Mouse (Mus musculus) hindbrain, embryonic 11.5 days (tissue): ENCODE results near the gene Obox6. TPM values are rescaled to one million over a fixed set of nuclear protein-coding genes. Genes with fewer than 3 reads are reported as not detected.

Experiments
- ATAC-seq: fragments of 200-750 bp; cut with Nextera tagmentation; 2 replicates; pipeline ENCODE4 v1.8.0; 2017; ENCODE audit warnings: mild to moderate bottlenecking, moderate TSS enrichment, moderate library complexity; ENCODE audit not compliant: low FRiP score
- DNase-seq: peaks from one replicate; pipeline ENCODE4 v3.0.0-alpha.2; 2015; ENCODE audit warnings: low spot score
- H3K27ac ChIP-seq: fragments of 300-500 bp; sonication (generic); 2 replicates; pipeline ENCODE4 v1.5.1; 2014; ENCODE audit warnings: mild to moderate bottlenecking, low read depth, low read length
- H3K27me3 ChIP-seq: fragments of 300-500 bp; sonication (generic); 2 replicates; pipeline ENCODE4 v1.6.1; 2014; ENCODE audit warnings: mild to moderate bottlenecking, low read length, moderate library complexity, mixed read lengths; ENCODE audit not compliant: control insufficient read depth, insufficient read depth
- H3K36me3 ChIP-seq: fragments of 300-500 bp; sonication (generic); 2 replicates; pipeline ENCODE4 v1.6.1; 2014; ENCODE audit warnings: mild to moderate bottlenecking, low read length, moderate library complexity, mixed read lengths; ENCODE audit not compliant: control insufficient read depth, insufficient read depth
- H3K4me1 ChIP-seq: fragments of 300-500 bp; sonication (generic); replicated peaks from 2 replicates; pipeline ENCODE4 v1.6.1; 2014; ENCODE audit warnings: low read length, mixed read lengths; ENCODE audit not compliant: control insufficient read depth, insufficient read depth
- H3K4me2 ChIP-seq: fragments of 300-500 bp; sonication (generic); replicated peaks from 2 replicates; pipeline ENCODE4 v1.6.1; 2014; ENCODE audit warnings: mild to moderate bottlenecking, low read depth, low read length
- H3K4me3 ChIP-seq: fragments of 300-500 bp; sonication (generic); 2 replicates; pipeline ENCODE4 v1.5.1; 2014; ENCODE audit warnings: low read depth, low read length
- H3K9ac ChIP-seq: fragments of 300-500 bp; sonication (generic); 2 replicates; pipeline ENCODE4 v1.6.1; 2014; ENCODE audit warnings: low read depth, low read length
- H3K9me3 ChIP-seq: fragments of 300-500 bp; sonication (generic); 2 replicates; pipeline ENCODE4 v1.6.1; 2016; ENCODE audit warnings: low read length; ENCODE audit not compliant: control insufficient read depth
- WGBS: fragments of 180-500 bp; shearing (Covaris S2); extraction: QIAGEN DNeasy Blood & Tissue Kit; methylation state at CpG from one replicate; pipeline ENCODE4 v1.1.7; 2014; 5-methylcytosine and 5-hydroxymethylcytosine counted together
- polyA plus RNA-seq: library from polyadenylated mRNA; unstranded; fragments of >200 nt; fragmentation: Nextera tagmentation; extraction: Ambion mirVana; gene quantifications from 2 replicates; pipeline ENCODE4 v1.2.1, GENCODE M21; 2014

Obox6 gene
- polyA plus RNA-seq: not detected in 2 replicates

DNA sequence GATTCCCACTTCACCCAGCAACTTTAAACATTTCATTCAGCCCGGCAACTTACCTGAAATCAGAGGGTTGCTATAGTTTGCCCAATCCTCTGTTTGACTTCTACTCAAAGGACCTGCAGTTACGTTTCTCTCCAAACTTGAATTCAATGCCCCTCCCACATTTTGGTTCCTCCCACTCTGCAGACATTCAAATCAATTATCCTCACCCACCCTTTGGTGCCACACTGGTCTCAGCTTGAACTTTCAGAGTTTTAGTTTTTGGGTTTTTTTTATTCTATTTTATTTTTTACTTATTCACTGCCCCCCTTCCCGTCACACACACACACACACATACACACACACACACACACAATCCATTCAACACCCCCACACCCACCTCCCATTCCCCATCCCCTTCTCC, at the start of gene Obox6:
Obox6 (minus strand) TSS at position 101 of the 400 bp plus-strand sequence.
- ATAC-seq: no peak
- no peak within 1 kb of the TSS for H3K27ac ChIP-seq
- no peak within 1 kb of the TSS for H3K4me2 ChIP-seq
- H3K4me1 ChIP-seq: no peaks in the 10 kb centered on the region
- WGBS: 86% methylated on average over 3 of the region's 3 CpGs
- peaks cover 2% of the 10 kb centered on the region; the same call in 1 of the 2 replicates for H3K9me3 ChIP-seq
- no peak within 1 kb of the TSS for H3K4me3 ChIP-seq
- H3K9ac ChIP-seq: no peak within 1 kb of the TSS
- no peak for DNase-seq
- H3K36me3 ChIP-seq: no peaks in the 10 kb centered on the region
- no peaks in the 10 kb centered on the region for H3K27me3 ChIP-seq

- H3K27me3 ChIP-seq: no peaks in the 10 kb centered on the region
- no peak overlapping the region for H3K4me2 ChIP-seq
- DNase-seq (no peak), ATAC-seq (no peak)
- no peaks in the 10 kb centered on the region for H3K4me1 ChIP-seq
- no peak overlapping the region for H3K4me3 ChIP-seq
- H3K9me3 ChIP-seq: no peaks in the 10 kb centered on the region
- no peak overlapping the region for H3K27ac ChIP-seq
- H3K9ac ChIP-seq: no peak overlapping the region
- WGBS: 86% methylated on average over 2 of the region's 2 CpGs
- no peaks in the 10 kb centered on the region for H3K36me3 ChIP-seq
Observed at GRCm38 (mm10) chr7:15884127-15884526, 44.6 kb upstream of the Obox6 start.

DNA sequence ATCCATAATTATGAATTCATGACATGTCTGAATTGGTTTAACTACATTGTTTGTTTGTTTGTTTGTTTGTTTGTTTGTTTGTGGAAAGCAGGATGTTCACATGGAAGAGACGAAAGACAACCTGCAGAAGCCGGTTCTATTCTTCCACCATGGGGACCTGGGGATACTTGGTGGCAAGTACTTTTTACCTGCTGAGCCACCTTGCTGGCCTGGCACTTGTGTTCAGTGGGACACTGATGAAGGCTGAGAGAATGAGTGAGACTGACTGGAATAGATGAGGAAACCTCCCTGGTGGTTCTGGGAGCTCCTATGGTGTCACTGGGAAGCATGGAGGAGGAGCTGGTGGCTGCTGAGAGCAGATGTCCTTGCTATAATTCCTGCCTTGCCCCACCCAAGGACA, 42.8 kb upstream of the Obox6 start, which contains the start of gene Crxos:
Crxos (plus strand) TSS at position 301 of the 400 bp plus-strand sequence.
- H3K4me3 ChIP-seq: no peak within 1 kb of the TSS
- WGBS: 90% methylated on average over 2 of the region's 2 CpGs
- H3K9ac ChIP-seq: no peak within 1 kb of the TSS
- no peaks in the 10 kb centered on the region for H3K27me3 ChIP-seq
- no peak within 1 kb of the TSS for H3K27ac ChIP-seq
- ATAC-seq (no peak), DNase-seq (no peak)
- H3K36me3 ChIP-seq: no peaks in the 10 kb centered on the region
- H3K9me3 ChIP-seq: no peaks in the 10 kb centered on the region
- H3K4me1 ChIP-seq: no peaks in the 10 kb centered on the region
- no peak within 1 kb of the TSS for H3K4me2 ChIP-seq

- no peak for ATAC-seq
Observed at GRCm38 (mm10) chr7:15881831-15882230, 42.4 kb upstream of the Obox6 start.

GRCm38 (mm10) chr7:15881388-15881787, 41.9 kb upstream of the Obox6 start:
- DNase-seq (peak; percentile 6), ATAC-seq (peak; percentile 56; the same call in 1 of the 2 replicates)
- H3K9me3 ChIP-seq: no peaks in the 10 kb centered on the region
- H3K4me1 ChIP-seq: no peaks in the 10 kb centered on the region
- no peak overlapping the region for H3K4me2 ChIP-seq
- no peak overlapping the region for H3K27ac ChIP-seq
- H3K27me3 ChIP-seq: no peaks in the 10 kb centered on the region
- no peak overlapping the region for H3K9ac ChIP-seq
- whole genome bisulfite sequencing: 14% methylated on average over 7 of the region's 7 CpGs
- H3K36me3 ChIP-seq: no peaks in the 10 kb centered on the region
- H3K4me3 ChIP-seq: no peak overlapping the region

More at GRCm38 (mm10) chr7:15881831-15882230, 42.4 kb upstream of the Obox6 start:
- Histone ChIP-seq H3K4me3 (no peak overlapping the region), H3K9ac (no peak overlapping the region), H3K27ac (no peak overlapping the region), H3K27me3 (no peaks in the 10 kb centered on the region), H3K36me3 (no peaks in the 10 kb centered on the region), H3K4me1 (no peaks in the 10 kb centered on the region), H3K9me3 (no peaks in the 10 kb centered on the region), H3K4me2 (no peak overlapping the region)
- no peak for DNase-seq
- WGBS: 78% methylated on average over 3 of the region's 3 CpGs

DNA sequence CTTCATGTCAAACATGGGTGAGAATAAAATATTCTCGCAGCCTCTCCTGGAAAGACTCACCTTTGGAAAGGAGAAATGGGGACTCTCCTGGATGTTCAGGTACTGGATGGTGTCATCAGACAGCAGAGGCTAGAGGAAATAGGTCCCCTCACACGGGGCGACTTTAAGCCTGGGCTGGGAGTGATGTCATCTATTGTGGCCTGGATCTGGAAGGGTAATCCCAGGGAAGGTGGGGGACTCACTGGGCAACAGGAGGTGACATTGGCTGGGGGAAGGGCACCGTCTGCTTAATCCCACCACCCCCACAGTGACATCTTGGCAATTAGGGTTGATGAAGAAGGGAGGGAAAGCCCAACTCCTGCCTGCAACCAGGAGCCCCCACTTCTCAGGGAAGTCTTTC, 40.3 kb upstream of the Obox6 start, which contains the start of gene Crx:
Crx (minus strand) TSS at position 213 of the 400 bp plus-strand sequence.
- no peak within 1 kb of the TSS for H3K9ac ChIP-seq
- WGBS: 44% methylated on average over 4 of the region's 4 CpGs
- no peaks in the 10 kb centered on the region for H3K36me3 ChIP-seq
- H3K4me2 ChIP-seq: no peak within 1 kb of the TSS
- no peaks in the 10 kb centered on the region for H3K9me3 ChIP-seq
- no peak within 1 kb of the TSS for H3K27ac ChIP-seq
- H3K27me3 ChIP-seq: no peaks in the 10 kb centered on the region
- DNase-seq (no peak), ATAC-seq (no peak)
- H3K4me1 ChIP-seq: no peaks in the 10 kb centered on the region
- no peak within 1 kb of the TSS for H3K4me3 ChIP-seq

GRCm38 (mm10) chr7:15864104-15864503, 24.6 kb upstream of the Obox6 start:
- 75% methylated on average over 4 of the region's 4 CpGs for WGBS

GRCm38 (mm10) chr7:15859657-15860056, 20.2 kb upstream of the Obox6 start:
- no peak overlapping the region for H3K27ac ChIP-seq
- DNase-seq (no peak), ATAC-seq (no peak)
- H3K27me3 ChIP-seq: no peaks in the 10 kb centered on the region
- no peak overlapping the region for H3K4me3 ChIP-seq
- H3K36me3 ChIP-seq: no peaks in the 10 kb centered on the region
- H3K9ac ChIP-seq: no peak overlapping the region
- H3K4me1 ChIP-seq: no peaks in the 10 kb centered on the region
- no peak overlapping the region for H3K4me2 ChIP-seq
- 53% methylated on average over 2 of the region's 2 CpGs for WGBS
- no peaks in the 10 kb centered on the region for H3K9me3 ChIP-seq

More at GRCm38 (mm10) chr7:15864104-15864503, 24.6 kb upstream of the Obox6 start:
- Histone ChIP-seq H3K9me3 (no peaks in the 10 kb centered on the region), H3K36me3 (no peaks in the 10 kb centered on the region), H3K27ac (no peak overlapping the region), H3K4me3 (no peak overlapping the region), H3K9ac (no peak overlapping the region), H3K4me1 (no peaks in the 10 kb centered on the region), H3K4me2 (no peak overlapping the region), H3K27me3 (no peaks in the 10 kb centered on the region)
- no peak for DNase-seq
- ATAC-seq: no peak
